Mouse (Mus musculus): Measurements from ENCODE around the gene Naf1. TPM values are rescaled to one million over a fixed set of nuclear protein-coding genes. Genes with fewer than 3 reads are reported as not detected.

Naf1 gene
- total RNA-seq, 2 experiments from 2014 or later, result 2.7 to 3.6 TPM

DNA sequence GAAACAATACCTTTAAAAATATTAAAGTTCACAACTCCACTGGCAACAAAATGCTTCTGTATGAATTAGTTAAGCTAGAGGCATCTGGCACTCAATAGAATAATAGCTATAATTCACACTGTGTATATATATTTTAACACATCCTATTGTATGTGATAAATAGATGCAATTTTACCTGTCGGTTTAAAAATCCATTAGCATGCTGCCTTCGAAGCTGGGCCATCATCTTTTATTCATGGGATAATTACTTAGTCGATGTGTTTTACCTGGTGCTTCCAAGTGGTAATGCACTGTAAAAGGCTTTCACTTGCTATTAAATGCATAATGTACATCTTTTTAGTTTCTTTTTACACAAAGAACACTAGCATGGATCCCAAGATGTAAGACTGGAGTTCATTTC lies 76.2 kb downstream of the Naf1 start:
- intact Hi-C loops (cut with DNase I), result no loop called here
- DNase-seq, result no peak

Other genes starting within 250 kb of the Naf1 start
- not detected for gene Npy5r, start 172.1 kb upstream of the Naf1 start, total RNA-seq (2021)
- 1 to 10 TPM; 1.3 to 1.6 TPM for gene Npy1r, start 163.0 kb upstream of the Naf1 start, total RNA-seq (2021)